Mouse (Mus musculus): ENCODE data around the gene Map3k5. TPM values are rescaled to one million over a fixed set of nuclear protein-coding genes. Genes with fewer than 3 reads are reported as not detected.

Map3k5 gene
- polyA plus RNA-seq, 1 experiment from 2014 or later: 0.65 TPM

- ATAC-seq (ENCODE audit: low FRiP score): no peak
- 93% methylated on average over 12 of the region's 12 CpGs for WGBS
Measured at GRCm38 (mm10) chr10:19973321-19974108, 39.2 kb downstream of the Map3k5 start.

GRCm38 (mm10) chr10:19977557-19977956 lies 43.3 kb downstream of the Map3k5 start:
- Histone ChIP-seq H3K9me3 (no peaks in the 10 kb centered on the region), H3K27me3 (no peaks in the 10 kb centered on the region), H3K36me3 (no peaks in the 10 kb centered on the region), H3K4me3 (no peak overlapping the region), H3K4me1 (replicated peaks) (no peaks in the 10 kb centered on the region), H3K27ac (no peak overlapping the region), H3K4me2 (no peak overlapping the region), H3K9ac (no peak overlapping the region)
- no peak for ATAC-seq (ENCODE audit: low FRiP score)
- 80% methylated on average over 3 of the region's 3 CpGs for WGBS

More at GRCm38 (mm10) chr10:19973321-19974108, 39.2 kb downstream of the Map3k5 start:
- no peaks in the 10 kb centered on the region for H3K36me3 ChIP-seq
- no peak overlapping the region for H3K4me3 ChIP-seq
- H3K27me3 ChIP-seq: no peaks in the 10 kb centered on the region
- H3K4me2 ChIP-seq: no peak overlapping the region
- H3K4me1 ChIP-seq (replicated peaks): no peaks in the 10 kb centered on the region
- H3K27ac ChIP-seq: no peak overlapping the region
- no peak overlapping the region for H3K9ac ChIP-seq
- no peaks in the 10 kb centered on the region for H3K9me3 ChIP-seq

DNA sequence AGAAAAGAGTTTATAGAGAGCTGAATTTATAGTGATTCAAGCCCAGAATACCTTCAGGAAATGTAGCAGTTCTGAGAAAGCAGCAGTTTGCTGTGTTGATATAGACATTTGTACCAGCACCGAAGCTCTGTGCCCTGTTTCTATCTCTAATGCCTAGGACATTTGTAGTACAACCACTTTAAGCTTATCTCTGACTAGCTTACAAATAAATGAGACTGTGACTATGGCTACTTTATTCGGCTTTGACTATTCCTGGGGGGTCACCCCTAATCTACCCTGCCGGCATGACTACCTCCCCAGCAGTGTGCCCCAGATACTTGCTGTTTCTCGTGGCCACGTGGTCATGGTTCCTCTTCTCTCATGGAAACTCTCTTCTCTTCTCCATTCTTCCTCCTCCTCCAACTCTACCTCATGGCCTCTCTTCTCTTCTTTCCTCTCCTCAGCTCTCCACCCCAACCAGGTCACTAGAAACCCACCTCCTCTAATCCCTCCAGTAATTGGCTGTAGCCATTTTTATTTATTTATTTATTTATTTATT lies 44.5 kb downstream of the Map3k5 start:
- Histone ChIP-seq H3K9ac (no peak overlapping the region), H3K4me2 (no peak overlapping the region), H3K27ac (no peak overlapping the region), H3K4me3 (no peak overlapping the region), H3K27me3 (no peaks in the 10 kb centered on the region), H3K36me3 (no peaks in the 10 kb centered on the region), H3K4me1 (replicated peaks) (no peaks in the 10 kb centered on the region), H3K9me3 (no peaks in the 10 kb centered on the region)
- no peak for ATAC-seq (ENCODE audit: low FRiP score)
- WGBS: 95% methylated on average over 5 of the region's 5 CpGs

- no peak for ATAC-seq (ENCODE audit: low FRiP score)
- Histone ChIP-seq H3K4me1 (replicated peaks) (no peaks in the 10 kb centered on the region), H3K4me2 (no peak overlapping the region), H3K4me3 (no peak overlapping the region), H3K9ac (no peak overlapping the region), H3K9me3 (no peaks in the 10 kb centered on the region), H3K36me3 (no peaks in the 10 kb centered on the region), H3K27ac (no peak overlapping the region), H3K27me3 (0 out of 2 replicates have a peak, but pooled peaks cover 2% of the 10 kb centered on the region)
- 60% methylated on average over 9 of the region's 9 CpGs for WGBS
Measured at GRCm38 (mm10) chr10:19987736-19988135, 53.5 kb downstream of the Map3k5 start.

- Histone ChIP-seq H3K4me2 (no peak overlapping the region), H3K9ac (no peak overlapping the region), H3K4me1 (replicated peaks) (no peaks in the 10 kb centered on the region), H3K9me3 (no peaks in the 10 kb centered on the region), H3K36me3 (no peaks in the 10 kb centered on the region), H3K27me3 (0 out of 2 replicates have a peak, but pooled peaks cover 2% of the 10 kb centered on the region), H3K27ac (no peak overlapping the region), H3K4me3 (no peak overlapping the region)
- WGBS: 94% methylated on average over 6 of the region's 6 CpGs
- ATAC-seq (ENCODE audit: low FRiP score): no peak
Measured at GRCm38 (mm10) chr10:19989986-19990385, 55.7 kb downstream of the Map3k5 start.

DNA sequence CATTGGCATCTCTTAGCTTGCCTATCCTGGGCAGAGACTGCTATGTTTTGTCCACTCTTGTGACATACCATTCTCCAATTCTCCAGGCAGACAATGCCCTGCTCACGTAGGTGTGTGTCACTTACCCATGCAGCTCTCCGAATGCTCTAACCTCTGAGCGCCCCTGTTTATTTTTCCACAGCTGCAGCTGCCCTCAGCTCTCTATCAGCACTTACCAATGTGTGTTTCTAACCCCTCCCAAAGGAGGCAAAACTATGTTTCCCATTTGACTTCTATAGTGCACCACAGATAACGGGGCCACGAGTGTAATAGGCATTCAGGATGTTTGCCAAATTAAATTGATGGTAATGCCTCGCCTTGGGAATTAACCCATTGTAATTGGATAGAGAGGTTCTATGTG lies 56.4 kb downstream of the Map3k5 start:
- Histone ChIP-seq H3K4me2 (no peak overlapping the region), H3K4me1 (replicated peaks) (no peaks in the 10 kb centered on the region), H3K9me3 (no peaks in the 10 kb centered on the region), H3K27ac (no peak overlapping the region), H3K4me3 (no peak overlapping the region), H3K36me3 (no peaks in the 10 kb centered on the region), H3K9ac (no peak overlapping the region), H3K27me3 (0 out of 2 replicates have a peak, but pooled peaks cover 2% of the 10 kb centered on the region)
- ATAC-seq (ENCODE audit: low FRiP score): no peak
- 71% methylated on average over 6 of the region's 6 CpGs for WGBS

DNA sequence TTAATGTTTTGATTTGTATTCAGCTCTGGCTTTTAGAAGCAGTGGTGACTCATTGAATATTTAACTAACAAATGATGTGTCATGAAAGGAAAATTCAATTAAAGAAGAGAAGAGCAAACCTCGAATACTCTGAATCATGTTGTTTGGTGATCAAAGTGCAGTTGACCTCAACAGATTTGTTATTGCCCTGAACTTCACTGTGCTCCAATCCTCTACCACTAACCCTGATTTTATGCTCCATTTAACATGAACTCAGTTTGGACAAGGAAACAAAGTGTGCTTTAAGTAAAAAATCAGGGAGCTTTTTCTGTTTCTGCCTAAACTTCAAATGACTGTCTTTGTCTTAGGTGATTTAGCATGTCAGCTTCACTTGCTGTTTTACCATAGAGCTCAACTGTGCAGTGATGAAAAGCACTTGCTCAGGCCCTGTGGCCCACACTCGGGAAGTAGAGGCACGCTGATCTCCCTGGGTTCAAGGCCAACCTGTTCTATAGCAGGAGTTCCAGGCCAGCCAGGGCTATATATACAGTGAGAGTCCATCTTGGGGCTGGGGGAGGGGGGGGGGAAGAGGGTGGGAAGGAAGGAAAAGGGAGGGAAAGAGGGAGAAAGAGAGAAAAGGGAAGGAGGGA lies 57.1 kb downstream of the Map3k5 start:
- H3K4me2 ChIP-seq: no peak overlapping the region
- no peaks in the 10 kb centered on the region for H3K4me1 ChIP-seq (replicated peaks)
- no peak overlapping the region for H3K9ac ChIP-seq
- H3K4me3 ChIP-seq: no peak overlapping the region
- no peak for ATAC-seq (ENCODE audit: low FRiP score)
- WGBS: 47% methylated on average over 3 of the region's 3 CpGs
- no peaks in the 10 kb centered on the region for H3K36me3 ChIP-seq
- no peaks in the 10 kb centered on the region for H3K9me3 ChIP-seq
- no peak overlapping the region for H3K27ac ChIP-seq
- H3K27me3 ChIP-seq: 0 out of 2 replicates have a peak, but pooled peaks cover 2% of the 10 kb centered on the region

GRCm38 (mm10) chr10:19991866-19992252 lies 57.6 kb downstream of the Map3k5 start:
- Histone ChIP-seq H3K4me2 (no peak overlapping the region), H3K4me3 (no peak overlapping the region), H3K36me3 (no peaks in the 10 kb centered on the region), H3K9me3 (no peaks in the 10 kb centered on the region), H3K27me3 (0 out of 2 replicates have a peak, but pooled peaks cover 2% of the 10 kb centered on the region), H3K4me1 (replicated peaks) (no peaks in the 10 kb centered on the region), H3K27ac (no peak overlapping the region), H3K9ac (no peak overlapping the region)
- ATAC-seq (ENCODE audit: low FRiP score): no peak
- WGBS: 48% methylated on average over 3 of the region's 3 CpGs

DNA sequence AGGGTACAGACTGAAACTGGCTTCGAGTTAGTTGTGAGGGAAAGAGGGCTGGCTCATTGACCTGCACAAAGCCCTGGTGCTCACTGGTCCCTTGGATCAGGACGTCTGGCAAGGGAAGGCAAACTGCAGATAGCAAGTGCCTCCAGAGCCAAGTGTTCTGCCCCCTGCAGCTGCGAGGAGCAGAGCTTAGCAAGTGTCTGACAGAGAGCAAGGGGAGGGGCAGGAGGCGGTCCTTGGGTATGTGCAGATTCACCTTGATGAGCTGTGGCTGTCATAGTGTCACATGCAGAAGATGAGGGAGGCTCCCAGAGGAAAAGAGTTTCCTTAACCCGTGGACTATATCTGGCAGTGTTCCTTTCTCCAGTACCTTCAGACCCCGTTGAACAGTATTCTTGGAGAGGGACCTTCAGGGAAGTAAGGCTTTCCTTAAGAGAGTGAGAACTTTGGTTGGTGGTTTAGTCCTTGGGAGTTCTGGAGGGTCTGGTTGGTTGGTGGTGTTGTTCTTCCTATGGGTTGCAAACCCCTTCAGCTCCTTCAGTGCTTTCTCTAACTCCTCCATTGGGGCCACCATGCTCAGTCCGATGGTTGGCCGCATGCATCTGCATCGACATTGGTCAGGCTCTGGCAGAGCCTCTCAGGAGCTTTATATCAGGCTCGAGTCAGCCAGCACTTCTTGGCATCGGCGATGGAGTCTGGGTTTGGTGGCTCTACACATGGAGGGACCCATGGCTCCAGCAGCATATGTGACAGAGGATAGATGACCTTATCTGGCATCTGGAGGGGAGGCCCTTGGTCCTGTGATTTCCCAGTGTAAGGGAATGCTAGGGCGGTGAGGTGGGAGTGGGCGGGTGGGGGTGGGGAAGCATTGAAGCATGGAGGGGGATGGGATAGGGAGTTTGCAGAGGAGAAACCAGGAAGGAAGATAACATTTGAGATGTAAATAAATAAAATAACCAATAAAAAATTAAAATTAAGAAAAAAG lies 60.5 kb downstream of the Map3k5 start:
- no peak for ATAC-seq (ENCODE audit: low FRiP score)
- 74% methylated on average over 14 of the region's 14 CpGs for WGBS
- H3K4me2 ChIP-seq: no peak overlapping the region

GRCm38 (mm10) chr10:19996151-19996550 lies 61.9 kb downstream of the Map3k5 start:
- Histone ChIP-seq H3K27ac (no peak overlapping the region), H3K36me3 (no peaks in the 10 kb centered on the region), H3K27me3 (0 out of 2 replicates have a peak, but pooled peaks cover 2% of the 10 kb centered on the region), H3K4me1 (replicated peaks) (no peaks in the 10 kb centered on the region), H3K4me3 (no peak overlapping the region), H3K9me3 (no peaks in the 10 kb centered on the region), H3K9ac (no peak overlapping the region), H3K4me2 (no peak overlapping the region)
- WGBS: 87% methylated on average over 3 of the region's 3 CpGs
- ATAC-seq (ENCODE audit: low FRiP score): no peak

More for the DNA sequence above, 60.5 kb downstream of the Map3k5 start:
- 0 out of 2 replicates have a peak, but pooled peaks cover 2% of the 10 kb centered on the region for H3K27me3 ChIP-seq
- H3K9ac ChIP-seq: no peak overlapping the region
- no peaks in the 10 kb centered on the region for H3K36me3 ChIP-seq
- H3K4me3 ChIP-seq: no peak overlapping the region
- no peaks in the 10 kb centered on the region for H3K9me3 ChIP-seq
- H3K4me1 ChIP-seq (replicated peaks): no peaks in the 10 kb centered on the region
- H3K27ac ChIP-seq: no peak overlapping the region

DNA sequence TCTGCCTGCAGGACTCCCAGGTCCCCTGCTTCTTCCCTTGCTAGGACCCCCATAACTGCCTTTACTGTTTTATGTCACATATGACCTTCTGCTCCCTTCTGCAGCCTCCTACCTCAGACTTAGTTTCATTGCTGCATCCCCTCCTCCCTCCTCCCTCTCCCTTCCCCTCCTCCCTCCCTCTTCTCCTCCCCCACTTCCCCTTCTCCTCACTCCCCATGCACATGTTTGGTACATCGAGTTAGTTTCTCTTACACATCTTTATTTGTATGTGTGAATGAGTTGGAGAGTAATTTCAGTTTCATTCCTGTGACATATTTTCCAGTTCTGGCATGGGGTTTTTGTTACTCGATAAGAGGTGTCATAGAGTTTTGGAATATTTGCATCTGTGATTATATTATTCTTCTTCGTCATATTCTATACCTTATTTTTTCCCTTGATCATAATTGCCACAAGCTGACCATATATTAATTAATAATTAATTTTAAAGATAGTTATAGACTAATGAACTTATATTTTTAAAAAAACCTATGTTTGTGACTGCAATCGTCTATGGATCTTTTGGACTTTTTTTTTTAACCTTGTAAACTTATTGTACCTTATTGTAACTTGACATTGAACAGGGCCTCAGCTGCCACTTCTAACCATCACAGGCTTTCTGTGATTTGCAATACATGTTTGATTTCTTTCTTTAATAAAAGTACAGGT lies 65.6 kb downstream of the Map3k5 start:
- 77% methylated on average over 4 of the region's 4 CpGs for WGBS
- H3K27ac ChIP-seq: no peak overlapping the region
- no peaks in the 10 kb centered on the region for H3K27me3 ChIP-seq
- H3K9ac ChIP-seq: no peak overlapping the region
- H3K4me1 ChIP-seq (replicated peaks): peaks cover 11% of the 10 kb centered on the region
- H3K4me3 ChIP-seq: no peak overlapping the region
- no peaks in the 10 kb centered on the region for H3K9me3 ChIP-seq
- H3K36me3 ChIP-seq: no peaks in the 10 kb centered on the region
- ATAC-seq (ENCODE audit: low FRiP score): no peak
- no peak overlapping the region for H3K4me2 ChIP-seq

All from hindbrain, embryonic 13.5 days (tissue).